Mouse (Mus musculus): ENCODE measurements around the gene Cand1.

DNA sequence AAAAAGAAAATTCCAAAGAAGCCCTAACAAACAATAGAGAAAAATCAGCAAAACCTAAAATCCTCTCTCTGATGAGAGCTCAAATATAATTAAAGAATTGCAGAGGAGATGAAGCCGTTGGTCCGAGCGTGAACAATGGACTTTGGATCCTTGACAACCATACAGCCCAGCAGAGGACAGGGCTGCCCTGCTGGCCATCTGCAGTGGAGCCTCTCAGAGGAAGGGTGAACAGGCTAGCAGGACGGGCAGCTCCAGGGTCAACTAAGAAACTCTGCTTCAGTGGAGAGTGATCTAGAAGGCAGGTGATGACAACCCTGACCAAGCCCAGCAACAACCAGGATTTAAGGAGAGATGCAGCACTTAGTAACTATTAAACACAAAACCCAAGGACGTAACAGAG lies 18.2 kb downstream of the Cand1 start:
- TF ChIP-seq POLR2A (IDR thresholded peaks at IDR 0.05; ENCODE audit: insufficient read depth, low read depth, low read length) (no peak), CTCF (IDR thresholded peaks at IDR 0.05) (peak; percentile 23; the same call in 1 of the 2 replicates), EP300 (IDR thresholded peaks at IDR 0.05; ENCODE audit: insufficient read depth, low read depth, low read length) (no peak)

All from heart, adult 2 months (tissue).